Mouse (Mus musculus) mouse embryonic stem cell (cell line): Measurements from ENCODE around the gene Apba2.

ENCODE experiments used
- in situ Hi-C, 2 experiments: fragments of 300-500 bp; cut with MboI; formaldehyde crosslinking; loops; 1 replicate in 1 of 2; 3 replicates in 1 of 2; pipeline ENCODE4 v1.14.3; 2019 to 2020; ENCODE audit warnings: low sequenced_read_pairs in 2 of 2, low pct_unique_long_range_greater_than_20kb in 1 of 2, mixed read lengths in 1 of 2; ENCODE audit not compliant: unreplicated experiment in 1 of 2

The Apba2 gene

DNA sequence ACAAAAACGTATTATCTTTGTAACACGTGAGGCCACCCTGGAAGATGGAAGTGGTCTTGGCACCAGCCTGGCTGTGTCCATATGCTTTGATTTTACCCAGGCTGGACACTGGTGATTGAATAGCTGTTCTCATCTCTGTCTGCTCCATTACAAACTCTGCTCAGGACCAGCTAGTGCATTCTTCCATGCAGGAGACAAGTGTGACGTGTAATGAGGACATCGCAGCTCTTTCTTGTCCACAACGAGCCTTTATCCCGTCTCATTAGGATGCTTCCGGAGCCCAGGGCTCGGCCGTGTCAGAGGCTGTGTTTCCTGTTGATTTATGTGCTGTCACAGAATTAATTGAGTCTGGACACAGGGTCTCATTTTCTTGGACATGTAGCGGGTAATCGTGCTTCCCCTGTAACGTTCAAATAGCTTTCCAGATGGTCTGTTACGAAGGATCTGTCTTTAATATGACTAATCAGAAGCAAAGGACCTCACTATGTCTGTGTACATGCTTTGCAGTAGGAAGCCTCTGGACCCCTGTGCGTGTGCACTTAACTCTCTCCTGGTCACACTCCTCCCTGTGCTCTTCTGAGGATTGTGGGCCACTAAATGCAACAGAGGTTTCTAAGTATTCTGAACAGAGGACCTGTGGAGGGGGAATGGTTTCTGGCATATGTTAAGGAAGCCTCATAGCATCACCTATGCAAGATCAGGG lies 186.8 kb downstream of the Apba2 start:
- in situ Hi-C loops, result no loop called here

DNA sequence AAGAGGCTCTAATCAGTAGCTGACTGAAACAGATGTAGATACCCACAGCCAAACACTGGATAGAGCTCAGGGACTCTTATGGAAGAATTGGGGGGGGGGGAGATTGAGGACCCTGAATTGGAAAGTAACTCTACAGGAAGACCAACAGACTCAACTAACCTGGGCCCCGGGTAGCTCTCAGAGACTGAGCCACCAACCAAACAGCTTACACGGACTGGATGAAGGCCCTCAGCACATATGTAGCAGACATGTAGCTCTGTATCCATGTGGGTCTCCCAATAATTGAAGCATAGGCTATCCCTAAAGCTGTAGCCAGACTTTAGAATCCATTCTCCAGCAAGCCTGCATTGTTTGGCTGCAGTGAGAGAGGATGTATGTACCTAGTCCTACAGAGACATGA lies 190.3 kb downstream of the Apba2 start:
- in situ Hi-C loops, result no loop called here

DNA sequence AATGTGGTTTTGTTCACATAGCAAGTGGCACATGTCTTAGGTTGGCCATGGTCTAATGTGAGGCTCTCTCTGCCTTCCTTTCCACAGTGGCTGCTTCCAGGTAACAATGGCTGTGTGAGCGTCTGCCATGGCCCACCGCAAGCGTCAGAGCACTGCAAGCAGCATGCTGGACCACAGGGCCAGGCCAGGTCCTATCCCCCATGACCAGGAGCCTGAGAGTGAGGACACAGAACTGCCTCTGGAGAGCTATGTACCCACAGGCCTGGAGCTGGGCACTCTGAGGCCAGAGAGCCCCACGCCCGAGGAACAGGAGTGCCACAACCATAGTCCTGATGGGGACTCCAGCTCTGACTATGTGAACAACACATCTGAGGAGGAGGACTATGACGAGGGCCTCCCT lies 193.4 kb downstream of the Apba2 start:
- in situ Hi-C loops, result no loop called here

DNA sequence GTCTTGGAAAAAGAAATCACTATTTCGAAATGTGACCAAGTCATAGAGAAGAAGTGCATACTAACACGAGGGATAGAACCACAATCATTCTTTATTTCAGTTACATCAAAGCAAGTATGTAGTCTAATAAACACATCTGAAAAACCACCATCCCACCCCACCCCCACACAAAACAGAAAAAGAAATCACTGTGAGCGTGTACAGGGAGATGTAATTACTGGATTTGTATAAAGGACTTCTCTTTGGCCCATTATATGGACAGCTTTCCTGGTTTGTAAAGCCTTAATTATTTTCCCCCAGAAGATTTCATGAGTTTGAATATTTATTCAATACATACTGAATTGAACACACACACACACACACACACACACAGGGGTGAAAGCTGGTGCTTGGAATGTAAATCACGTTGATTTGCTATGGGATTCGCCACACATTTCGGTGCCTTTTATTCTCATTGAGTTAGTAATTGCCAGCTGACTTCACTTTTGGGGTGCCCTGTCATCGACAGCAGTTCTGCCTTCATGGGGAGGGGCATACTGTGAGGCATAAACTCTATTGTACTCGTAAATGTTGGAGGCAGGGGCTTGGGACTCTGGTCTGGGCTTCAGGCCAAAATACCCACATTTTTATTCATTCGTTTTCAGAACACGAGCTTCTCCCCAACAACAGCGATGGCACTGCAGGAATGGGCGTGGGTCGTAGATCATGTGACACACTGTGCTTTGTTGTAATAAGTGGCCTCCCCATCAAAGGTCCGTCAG lies 195.2 kb downstream of the Apba2 start:
- in situ Hi-C loops, result no loop called here

DNA sequence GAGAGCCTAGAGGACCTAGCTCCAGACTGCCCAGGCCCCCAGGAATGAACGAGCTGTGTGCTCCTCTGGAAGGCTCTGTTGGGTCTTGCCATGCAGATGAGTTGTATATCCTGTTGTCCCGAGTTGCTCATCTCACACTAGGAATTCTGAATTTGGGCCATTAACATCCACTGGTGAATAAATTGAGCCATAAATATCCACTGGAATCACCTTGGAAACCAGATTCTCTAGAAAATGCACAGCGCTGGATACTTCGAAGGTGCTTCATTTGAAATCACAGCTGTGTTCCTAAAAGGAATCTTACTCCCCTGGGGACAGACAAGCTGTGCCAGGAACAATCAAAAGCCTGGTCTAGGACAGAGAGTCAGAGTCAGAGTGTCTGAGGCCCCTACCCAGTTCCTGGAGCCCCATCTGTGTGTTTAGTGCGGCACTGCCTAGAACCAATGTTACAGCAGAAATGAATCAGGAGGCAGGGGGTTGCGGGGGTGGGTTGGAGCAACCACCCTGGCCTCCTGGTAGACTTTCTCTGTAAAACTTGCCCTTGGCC lies 196.4 kb downstream of the Apba2 start:
- in situ Hi-C loops, result no loop called here

DNA sequence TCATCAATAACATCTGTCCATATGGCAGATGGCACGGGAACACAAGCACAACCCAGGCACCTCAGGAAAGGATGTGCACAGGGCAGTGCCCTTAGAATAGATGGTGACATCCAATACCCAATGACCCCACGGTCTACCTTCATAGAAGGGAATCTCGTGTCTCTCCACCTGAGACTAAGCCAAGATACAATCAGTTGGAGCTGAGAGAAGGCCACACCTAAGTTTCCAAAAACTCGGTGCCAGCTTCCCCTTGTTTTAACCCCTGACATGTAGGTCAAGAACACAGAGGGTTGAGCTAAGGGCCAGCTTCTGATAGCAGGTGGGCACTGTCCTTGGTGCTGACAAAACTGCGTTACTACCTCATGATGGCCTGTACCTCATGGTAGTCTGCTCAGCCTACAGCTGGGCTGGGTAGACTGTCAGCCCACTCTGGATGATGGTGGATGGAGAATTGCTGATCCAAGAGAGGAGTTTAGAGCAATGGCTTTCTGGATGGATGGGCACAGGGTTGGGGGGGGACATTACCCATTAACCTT lies 202.6 kb downstream of the Apba2 start:
- in situ Hi-C loops, result loop anchor here in 1 of 2 experiments (25.0 kb wide), 1 partner anchor 267 kb away; no protein-coding TSS in a partner anchor

DNA sequence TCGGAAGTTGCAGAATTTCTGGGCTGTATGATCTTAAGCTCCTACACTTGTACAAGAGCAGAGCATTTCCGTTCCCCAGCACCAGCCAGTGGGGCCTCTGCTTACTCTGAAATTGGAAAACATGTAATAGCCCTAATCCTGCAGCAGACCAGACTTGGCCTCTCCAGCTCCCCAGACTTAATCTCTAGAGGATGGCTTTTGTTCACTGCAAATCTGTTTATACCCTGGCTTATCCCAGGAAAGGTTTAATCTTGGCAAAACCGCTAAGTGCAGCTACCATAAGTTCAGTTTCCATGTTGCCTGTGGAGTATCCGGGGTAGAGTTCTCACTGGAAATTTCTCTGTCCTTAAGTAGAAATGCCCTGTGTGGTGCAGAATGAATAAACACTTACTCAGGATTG lies 206.7 kb downstream of the Apba2 start:
- in situ Hi-C loops, result loop anchor here in 1 of 2 experiments (25.0 kb wide), 1 partner anchor 271 kb away; no protein-coding TSS in a partner anchor

DNA sequence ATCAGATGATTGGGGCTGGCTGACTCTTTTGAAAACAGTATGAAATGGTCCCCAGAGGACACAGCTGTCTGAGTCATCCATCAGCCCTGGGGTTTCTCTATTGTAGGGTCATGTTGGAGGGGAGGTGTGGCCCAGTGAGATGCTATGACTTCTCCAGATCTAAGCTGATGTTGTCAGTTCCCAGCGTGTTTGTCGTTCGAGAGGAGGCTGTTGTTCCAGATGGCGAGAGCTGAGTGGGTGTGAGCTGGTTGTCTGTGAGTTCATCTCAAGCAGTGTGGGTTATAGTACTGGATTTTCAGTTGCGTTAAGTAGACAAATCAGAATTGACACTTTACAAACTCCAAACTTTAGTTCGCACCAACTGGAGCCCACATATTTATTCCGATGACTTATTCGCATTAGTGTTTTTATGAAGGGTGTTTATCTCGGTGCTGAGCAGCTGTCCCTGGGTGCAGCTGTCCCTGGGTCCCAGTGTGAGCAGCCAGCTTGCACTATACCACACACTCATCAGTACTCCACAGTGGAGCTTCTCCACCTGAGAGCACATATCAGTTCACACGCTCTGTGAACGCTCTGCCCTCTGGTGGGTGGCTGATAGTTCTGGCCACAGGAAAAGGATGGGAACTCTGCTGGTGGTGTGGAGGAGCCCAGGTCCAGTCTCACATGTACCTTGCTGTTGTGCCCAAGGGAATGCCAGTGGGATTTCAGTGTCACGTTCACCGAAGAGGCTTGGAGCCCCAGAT lies 208.2 kb downstream of the Apba2 start:
- in situ Hi-C loops, result loop anchor here in 1 of 2 experiments (25.0 kb wide), 1 partner anchor 272 kb away; no protein-coding TSS in a partner anchor

DNA sequence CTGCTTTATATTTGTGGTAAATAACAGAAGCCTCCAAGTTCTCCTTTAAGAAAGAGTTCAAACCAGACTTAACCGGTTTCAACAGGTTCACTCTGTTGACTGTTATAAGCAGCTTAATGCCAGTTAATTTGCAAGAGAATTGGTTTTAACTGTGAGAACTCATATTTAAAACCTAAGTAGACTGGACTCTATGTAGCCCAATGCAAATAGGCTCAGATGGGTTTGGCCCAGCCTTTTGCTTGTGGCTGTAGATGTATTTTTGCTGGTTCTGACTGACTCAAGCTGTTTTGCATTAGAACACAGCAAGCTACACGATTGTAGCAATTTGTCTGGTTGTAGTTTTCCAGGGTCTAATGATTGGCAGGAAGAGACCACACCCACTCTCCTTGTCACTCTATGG lies 214.8 kb downstream of the Apba2 start:
- in situ Hi-C loops, result loop anchor here in 1 of 2 experiments (25.0 kb wide), 1 partner anchor 279 kb away; no protein-coding TSS in a partner anchor

DNA sequence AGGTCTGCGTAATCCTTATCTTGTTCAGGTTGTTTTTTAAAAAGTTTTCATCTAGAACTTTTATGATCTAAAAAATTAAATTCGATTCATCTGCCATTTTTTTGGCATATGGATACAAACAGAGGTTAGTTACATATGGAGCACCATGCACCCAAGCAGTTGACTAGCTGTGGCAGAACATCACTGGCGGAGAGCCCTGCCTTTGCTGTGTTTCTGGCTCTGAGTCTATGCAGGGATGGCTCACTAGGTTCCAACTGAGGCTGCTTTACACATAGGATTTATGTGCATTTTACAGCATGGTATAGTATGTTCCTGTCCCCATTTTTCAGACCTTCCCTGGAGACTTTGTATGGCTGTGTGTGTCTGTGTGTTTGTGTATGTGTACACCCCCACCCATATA lies 221.8 kb downstream of the Apba2 start:
- in situ Hi-C loops, result loop anchor here in 1 of 2 experiments (25.0 kb wide), 1 partner anchor 286 kb away; no protein-coding TSS in a partner anchor

DNA sequence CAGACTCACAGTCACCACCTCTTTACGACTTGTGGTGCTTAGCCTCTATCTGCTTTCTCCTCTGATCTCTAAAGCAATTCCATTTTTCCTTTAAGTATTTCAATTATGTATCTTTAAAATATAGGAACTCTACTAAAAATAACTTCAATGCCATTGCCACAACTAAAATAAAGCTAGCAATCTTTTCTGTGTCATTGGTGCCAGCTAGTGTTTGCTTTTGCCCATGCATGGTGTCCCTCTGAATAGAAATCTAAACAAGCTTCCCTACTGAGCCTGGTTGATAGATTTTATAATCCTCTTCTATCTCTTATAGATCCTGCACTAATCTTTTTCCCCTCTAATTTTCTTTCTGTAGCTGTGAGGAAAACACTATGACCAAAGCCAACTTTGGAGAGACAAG lies 222.9 kb downstream of the Apba2 start:
- in situ Hi-C loops, result loop anchor here in 1 of 2 experiments (25.0 kb wide), 1 partner anchor 287 kb away; no protein-coding TSS in a partner anchor

DNA sequence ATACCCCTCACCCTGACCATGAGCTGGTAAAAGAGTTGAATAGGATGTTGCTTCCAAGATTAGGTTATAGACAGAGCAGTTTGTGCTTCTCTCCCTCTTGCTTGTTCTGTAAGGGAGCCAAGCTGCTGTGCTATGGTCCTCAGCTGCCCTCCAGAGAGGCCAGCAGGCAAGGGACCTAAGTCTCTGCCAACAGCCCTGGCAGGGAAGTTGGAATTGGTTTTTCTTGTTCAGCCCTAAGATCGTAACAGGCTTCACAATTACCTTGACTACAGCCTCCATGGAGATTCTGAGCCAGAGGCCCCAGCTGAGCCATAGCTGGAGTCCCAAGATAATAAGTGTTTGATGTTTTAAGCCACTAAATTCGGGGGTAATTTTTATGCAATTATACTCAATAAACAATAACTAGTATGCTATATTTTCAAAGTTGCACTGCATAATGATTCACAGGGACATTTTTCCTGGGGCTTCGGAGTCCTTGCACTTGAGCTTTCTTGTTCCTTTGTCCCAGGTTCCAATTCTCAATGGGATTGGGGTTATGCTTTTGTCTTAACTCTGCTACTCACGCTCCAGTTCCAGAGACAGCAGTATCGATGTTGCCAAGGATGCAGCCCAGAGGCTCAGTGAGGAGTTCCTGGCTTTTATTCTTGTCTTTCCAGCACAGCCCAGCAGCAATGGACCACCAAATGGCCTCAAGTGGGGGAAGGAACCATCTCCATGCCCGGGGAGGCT lies 224.6 kb downstream of the Apba2 start:
- in situ Hi-C loops, result loop anchor here in 1 of 2 experiments (25.0 kb wide), 2 partner anchors 214 to 714 kb away; partner anchors contain the start of gene Apba2

DNA sequence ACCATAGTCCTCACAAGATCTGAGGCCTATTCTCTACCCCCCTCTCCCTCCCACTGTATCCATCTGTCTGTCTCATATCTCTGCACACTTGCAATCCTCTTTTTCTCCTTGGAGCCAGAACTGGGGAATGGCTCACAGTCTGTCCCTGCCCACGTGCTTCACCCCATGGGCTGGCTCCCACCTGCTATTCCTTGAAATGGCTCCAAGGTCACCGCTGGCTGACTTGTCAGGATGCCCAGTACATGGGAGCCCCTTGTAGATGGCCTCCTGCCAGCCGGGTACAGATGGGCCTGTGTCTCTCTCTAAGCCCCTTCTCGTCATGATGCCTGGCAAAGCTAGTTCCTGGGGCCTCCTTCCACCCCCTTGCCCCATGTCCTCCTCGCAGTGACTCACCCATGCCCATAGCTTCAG lies 226.7 kb downstream of the Apba2 start:
- in situ Hi-C loops, result loop anchor here in 1 of 2 experiments (25.0 kb wide), 2 partner anchors 216 to 716 kb away; partner anchors contain the start of gene Apba2

DNA sequence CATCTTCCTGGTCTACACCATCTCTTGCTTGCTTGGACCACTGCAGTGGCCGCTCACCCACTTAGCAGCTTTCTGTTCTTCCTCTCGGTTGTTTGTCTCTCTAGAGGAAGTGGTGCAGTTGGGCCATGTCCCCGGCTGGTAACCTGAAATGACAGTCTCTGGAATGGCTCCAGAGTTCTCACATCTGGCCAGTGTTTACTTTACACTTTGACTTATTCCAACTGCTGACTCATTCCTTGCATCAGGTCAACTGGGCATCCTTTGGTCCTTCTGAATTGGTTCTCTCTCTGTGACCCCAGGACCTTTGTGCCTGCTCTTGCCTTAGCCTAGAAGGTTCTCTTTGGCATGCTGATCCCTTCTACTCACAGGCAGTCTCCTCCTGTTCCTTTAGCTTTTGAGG lies 227.3 kb downstream of the Apba2 start:
- in situ Hi-C loops, result loop anchor here in 1 of 2 experiments (25.0 kb wide), 2 partner anchors 217 to 717 kb away; partner anchors contain the start of gene Apba2

DNA sequence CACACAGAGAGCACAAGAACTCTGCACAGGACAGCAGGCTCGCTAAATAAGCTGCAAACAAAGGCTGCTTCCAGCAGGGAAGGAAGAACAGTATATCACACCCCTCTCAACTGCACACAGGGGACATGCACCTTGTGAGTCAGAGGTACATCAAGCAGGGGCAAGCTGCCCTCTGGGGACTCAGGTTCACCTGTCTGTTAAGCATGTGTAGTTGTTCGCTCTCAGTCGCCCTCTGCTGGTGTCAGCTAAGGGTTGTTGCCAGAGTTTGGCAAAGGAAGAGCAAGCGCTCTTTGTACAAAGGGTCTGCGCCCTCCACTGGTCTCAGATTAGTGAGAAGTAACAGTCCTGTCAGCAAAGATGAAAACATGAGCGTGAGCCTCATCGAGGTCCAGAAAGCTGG lies 228.3 kb downstream of the Apba2 start:
- in situ Hi-C loops, result loop anchor here in 1 of 2 experiments (25.0 kb wide), 2 partner anchors 217 to 717 kb away; partner anchors contain the start of gene Apba2

DNA sequence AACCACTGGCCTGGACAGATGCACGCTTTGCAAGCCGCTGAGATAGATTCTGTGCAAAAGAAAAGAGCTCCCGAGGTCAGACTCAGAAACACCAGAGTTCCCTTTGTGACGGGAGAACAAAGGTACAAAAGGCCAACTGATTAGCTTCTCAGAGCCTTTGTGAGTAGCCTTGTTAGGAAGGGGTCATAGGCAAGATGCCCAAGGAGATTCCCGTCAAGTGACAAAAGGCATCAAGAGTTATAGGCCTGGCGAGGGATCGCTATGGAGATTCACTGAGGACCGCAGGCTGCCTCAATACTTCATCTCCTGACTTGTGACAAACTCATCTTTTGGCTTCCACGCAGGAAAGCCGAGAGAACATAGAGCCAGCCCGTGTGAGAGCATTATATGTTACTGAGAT lies 237.6 kb downstream of the Apba2 start:
- in situ Hi-C loops, result loop anchor here in 1 of 2 experiments (25.0 kb wide), 2 partner anchors 227 to 727 kb away; partner anchors contain the start of gene Apba2
